Mouse (Mus musculus): ENCODE results near the gene Mast4.

The Mast4 gene

DNA sequence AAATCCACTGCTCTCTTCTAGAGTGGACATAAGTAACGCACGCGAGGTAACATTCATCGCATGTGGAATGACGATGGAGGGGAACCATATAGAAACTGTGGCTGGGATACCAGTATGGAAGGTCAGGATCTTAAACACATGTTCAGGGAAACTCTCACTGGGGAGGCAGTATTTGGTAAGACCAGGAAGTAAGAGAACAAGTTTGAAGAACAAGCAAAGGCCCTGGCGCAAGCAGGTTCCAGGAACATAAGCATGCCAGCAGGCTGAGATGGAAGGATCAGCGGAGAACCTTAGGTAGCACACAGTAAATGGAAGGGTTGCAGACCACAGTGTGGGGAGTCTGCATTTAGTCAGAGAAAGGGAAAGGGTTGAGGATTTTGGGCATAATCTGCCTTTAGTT is 473.6 kb downstream of the Mast4 start:
- no peak for DNase-seq (ENCODE audit: low spot score)

DNA sequence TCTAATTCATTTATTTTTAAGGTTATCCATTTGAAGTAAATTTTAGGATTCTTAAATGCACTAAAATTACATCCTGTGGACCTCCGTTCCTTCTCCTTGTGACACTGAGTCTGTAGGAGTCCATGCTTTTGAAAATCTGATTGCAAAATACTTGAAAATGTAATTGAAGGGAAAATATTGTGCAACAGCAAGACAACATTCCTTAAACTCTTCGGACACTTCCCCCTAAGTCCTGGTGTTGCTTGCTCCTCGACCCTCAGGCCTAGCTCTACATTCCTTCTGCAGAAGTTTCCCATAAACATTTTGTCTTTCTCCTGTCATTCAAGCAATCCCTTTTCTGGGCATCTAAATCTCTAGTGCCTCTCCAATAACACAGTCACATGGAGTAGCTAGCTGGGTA is 474.2 kb downstream of the Mast4 start:
- no peak for DNase-seq (ENCODE audit: low spot score)

DNA sequence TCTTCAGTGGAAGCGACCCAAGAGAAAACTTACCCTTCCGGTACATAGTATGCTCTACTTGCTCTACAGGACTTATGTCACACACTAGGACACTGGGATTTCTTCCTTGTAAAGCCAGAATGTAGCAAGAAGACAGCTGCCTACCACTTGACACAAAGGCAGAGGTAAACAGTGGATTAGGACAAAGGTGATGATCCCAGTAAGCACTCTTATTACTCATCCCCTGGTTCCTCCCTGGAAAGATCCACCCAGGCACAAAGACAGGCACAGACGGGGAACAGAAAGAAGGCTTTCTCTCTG is 476.8 kb downstream of the Mast4 start:
- DNase-seq (ENCODE audit: low spot score): no peak

DNA sequence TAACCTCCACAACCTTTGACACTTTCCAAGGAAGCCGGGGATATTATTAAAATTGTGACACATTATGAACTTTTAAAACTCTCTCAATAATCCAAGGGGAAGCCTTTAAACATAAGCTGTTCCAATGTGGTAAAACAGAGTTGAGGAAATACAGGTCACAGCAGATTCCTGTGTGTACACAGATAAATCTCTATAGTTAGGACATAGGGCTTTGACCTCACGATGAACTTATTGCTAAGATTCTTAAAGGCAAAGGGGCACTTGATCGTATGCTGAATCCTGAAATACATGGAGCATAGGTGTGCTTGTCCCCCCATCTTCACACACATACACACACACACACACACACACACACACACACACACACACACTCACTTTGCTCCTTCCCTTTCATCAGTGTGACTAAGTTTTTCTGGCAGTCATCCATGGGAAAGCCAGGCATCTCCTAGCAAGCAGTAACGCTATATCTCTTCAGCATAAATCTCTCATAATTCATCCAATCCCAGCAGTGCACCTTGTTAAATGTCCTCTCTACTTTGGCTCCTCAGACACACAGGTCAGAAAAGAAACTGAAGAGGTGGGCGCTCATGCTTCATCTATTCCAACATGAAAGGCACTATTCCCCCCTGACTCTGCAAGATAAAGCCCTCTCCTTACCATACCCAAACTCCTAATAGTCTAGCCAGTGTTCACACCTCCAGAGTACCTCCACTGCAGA is 477.3 kb downstream of the Mast4 start:
- no peak for DNase-seq (ENCODE audit: low spot score)

DNA sequence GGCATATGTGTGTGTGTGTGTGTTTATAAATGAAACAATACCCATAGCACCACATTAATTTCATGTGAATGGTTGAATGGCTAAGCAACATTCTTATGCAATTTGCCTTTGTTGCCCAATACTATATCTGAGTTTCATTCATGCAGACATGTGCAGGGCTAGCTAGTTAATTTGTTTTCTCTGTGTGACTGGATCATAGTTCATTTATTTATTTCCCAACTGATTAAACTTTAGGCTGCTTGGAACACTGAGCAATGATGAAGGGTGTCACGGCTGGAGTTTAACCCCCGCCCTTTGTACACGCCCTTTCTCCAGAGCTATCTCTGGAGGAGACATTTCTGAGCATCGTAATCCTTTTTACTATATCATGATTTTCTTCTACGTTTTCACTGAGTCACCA is 481.4 kb downstream of the Mast4 start:
- DNase-seq (ENCODE audit: low spot score): no peak

DNA sequence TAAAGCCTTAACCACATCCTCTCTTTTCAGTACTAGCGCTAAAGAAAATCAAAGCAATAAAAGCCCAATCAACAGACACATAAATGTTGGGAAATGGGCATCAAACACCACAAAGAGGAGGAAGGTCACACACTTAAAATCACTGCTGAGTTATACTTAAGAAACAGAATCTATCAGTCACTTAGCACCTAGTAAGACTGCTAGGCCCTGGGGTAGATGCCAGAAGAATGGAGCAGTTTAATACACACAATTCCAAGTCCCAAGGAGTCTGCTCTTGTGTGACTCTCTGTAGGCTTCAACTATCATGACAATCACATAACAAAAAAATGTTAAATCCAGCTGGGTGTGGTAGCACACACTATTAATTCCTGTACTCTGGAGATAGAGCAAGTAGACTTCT is 483.0 kb downstream of the Mast4 start:
- DNase-seq (ENCODE audit: low spot score): no peak

DNA sequence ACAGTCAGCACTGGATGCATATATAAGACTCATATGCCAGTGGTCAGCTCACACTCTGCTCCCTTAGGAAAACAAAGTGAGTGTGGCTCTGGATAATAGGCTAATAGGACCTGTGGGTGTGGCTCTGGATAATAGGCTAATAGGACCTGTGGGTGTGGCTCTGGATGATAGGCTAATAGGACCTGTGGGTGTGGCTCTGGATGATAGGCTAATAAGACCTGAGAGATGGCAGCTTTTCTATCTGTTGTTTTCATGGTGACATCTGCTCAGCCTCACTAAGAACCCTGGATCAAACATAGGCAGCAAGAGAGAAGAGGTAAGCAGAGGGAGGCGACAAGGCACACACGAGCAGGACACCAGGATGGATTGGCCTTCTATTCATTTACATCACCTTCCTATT is 483.7 kb downstream of the Mast4 start:
- DNase-seq (ENCODE audit: low spot score): no peak

DNA sequence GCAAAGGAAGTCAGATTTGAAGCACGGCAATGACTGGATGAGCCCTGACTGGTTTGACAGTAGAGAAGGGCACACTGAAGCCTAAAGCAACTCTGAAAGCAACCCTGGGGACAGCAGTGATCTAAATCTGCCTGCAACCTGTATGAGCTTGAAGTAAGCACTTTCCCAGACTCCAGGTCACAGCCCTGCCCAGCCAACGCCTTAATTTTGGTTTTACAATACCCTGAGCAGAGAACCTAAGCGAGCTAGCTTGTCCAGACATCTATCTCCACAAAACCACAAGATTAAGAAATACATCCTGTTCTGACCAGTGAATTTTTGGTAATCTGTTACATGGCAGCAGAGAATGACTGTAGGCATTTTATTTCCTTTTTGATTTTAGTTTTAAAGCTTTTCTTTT is 485.2 kb downstream of the Mast4 start:
- no peak for DNase-seq (ENCODE audit: low spot score)

DNA sequence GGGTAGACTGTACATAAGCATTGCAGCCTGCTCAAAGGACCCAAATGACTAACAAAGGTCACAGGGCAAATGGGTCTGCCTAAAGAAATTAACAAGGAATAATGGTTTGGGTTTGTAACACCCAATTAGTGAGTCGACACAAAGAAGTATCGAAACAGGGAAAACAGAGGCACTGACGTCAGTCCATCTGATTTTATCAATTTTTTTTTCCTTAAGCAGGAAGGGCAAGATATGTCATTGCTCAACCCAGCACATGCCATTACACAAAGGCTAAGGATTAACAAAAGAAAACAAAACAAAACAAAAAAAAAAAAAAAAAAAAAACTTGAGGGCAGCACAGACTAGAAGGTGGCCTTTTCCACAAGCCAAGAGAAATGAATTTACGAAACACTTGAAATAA is 487.8 kb downstream of the Mast4 start:
- no peak for DNase-seq (ENCODE audit: low spot score)

DNA sequence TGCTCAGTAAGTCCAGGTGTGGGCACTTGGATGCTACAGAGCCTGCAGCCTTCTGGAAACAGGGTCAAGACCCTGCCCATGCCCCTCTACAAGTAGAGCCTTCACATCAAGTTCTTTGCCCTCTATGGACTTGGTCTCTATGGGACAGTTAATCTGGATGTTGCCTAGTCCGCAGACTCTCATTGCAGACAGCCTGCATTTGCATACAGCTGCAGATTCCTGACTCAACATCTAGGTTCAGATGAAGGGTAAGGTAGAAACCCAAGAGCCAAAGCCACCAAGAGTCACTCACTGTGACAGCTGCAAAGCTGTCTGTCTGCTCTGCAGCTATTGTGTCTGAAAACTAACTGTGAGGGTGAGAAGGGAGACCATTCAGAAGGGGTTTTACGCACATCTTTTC is 491.6 kb downstream of the Mast4 start:
- no peak for DNase-seq (ENCODE audit: low spot score)

DNA sequence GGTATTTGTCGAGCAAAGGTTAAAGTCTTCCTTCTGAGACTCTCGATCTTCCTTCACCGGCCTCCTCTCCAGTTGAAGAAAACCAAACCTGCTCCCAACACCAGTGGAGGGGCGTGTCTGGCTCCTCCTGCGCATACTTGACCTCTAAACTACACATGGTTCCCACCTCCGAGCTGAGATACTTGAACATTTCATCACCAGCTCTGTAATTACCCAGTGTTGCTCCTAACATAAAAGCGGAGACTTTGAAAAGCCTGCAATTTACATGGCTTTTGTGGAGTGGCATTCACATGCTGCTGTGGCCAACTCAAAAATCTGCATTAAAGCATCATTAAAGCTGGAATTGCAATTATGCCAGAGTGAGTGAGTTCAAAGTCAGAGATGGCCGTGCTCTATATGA is 492.1 kb downstream of the Mast4 start:
- no peak for DNase-seq (ENCODE audit: low spot score)

DNA sequence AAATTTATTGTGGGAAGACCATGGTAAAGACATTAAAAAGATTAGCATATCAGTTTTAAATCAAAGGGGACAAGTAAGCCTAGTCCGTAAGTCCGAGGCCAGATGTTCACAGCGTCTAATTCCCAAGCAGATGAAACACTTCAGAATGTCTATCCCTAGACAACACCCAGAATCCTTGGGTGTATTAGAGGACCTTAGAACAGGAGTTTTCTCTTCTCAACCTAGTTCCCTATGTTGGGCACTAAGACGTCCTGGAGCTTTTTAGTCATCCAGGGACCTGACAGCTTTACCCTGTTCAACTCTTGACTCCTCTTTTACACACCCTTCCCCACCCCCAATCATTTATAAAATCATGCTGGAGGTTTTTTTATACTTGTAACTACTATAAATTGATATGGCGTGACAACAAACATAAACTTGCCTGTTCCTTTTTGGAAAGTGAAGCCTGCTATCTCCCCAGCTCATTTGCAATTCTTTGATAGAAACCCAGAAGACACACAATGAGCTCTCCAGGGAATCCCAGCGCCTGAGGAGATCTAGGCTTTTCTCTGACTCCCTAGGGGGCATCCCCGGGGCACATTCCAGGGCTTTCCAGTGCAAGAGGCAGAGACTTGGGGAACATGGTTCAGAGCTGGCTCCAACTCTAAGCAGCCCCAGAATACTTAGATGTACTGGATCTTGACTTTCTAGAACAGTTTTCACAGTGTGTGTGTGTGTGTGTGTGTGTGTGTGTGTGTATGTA is 494.4 kb downstream of the Mast4 start:
- DNase-seq (ENCODE audit: low spot score): no peak

DNA sequence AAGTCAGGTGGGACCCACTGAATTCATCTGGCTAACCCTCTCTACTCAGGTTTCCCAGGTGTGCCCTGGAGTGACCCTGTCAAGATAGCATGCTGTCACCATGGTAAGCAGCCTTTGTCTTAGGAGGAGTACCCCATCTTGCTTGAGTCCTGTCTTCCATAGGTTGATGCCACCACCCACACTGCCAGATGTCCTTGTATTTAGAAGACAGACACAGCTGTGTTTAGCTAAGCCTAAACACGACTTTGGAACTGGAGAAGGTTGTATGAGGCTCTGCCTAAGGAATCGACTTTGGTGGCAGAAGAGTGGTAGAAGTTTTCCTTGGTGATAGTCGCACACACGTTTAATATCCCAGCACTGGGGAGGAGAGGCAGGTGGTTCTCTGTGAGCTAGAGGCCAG is 496.9 kb downstream of the Mast4 start:
- no peak for DNase-seq (ENCODE audit: low spot score)

DNA sequence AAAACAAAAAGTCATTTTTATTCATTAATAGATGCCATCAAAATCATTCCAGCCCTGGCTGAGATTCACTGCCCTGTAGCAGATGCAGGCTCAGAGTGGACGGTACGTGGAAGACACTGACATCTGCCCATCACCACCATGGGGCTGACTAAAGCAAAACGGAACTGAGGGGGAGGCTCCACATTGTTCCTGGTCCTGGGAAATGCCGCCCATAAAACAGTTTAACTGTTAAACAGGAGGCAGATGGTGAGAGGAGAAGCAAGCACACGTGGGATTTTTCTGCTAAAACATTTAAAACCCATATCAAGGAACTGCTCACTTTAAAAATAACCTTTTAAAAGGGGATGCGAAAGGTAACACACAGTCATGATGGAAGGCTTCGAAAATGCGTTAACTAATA is 499.0 kb downstream of the Mast4 start:
- no peak for DNase-seq (ENCODE audit: low spot score)

DNA sequence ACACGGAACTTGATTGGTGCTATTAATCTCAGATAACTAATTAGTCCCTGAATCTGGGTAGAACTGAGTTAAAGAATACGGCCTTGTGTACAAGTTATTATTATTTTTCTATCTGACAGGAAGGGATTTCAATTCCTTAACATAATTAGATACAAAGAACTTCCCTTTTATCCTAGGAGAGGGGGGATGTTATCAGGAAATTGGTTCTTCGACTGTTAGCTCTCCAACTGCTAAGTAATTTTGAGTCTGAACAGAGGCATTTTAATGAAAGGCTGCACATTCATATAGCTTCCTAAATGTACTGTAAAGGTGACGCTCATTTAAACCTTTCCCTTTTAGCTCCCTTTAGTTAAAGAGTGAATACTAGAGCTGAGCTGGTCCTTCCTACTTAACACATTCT is 516.0 kb downstream of the Mast4 start:
- DNase-seq (ENCODE audit: low spot score): no peak

DNA sequence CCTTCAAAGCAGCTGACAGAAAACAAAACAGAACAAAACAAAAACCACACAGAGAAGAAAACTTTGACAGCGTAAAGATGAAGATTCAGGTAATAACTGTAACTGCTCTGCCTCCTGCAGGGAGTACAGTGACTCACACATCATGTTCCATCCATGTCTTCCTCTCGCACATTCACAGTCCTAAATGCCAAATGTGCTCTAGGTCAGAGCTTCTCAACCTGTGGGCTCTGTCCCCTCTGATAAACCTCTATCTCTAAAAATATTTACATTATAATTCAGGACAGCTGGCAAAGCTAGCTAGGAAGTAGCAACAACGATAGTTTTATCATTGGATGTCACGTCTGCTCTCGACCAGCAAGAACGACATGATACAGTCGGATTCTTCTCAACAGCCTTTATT is 517.6 kb downstream of the Mast4 start:
- no peak for DNase-seq (ENCODE audit: low spot score)

DNA sequence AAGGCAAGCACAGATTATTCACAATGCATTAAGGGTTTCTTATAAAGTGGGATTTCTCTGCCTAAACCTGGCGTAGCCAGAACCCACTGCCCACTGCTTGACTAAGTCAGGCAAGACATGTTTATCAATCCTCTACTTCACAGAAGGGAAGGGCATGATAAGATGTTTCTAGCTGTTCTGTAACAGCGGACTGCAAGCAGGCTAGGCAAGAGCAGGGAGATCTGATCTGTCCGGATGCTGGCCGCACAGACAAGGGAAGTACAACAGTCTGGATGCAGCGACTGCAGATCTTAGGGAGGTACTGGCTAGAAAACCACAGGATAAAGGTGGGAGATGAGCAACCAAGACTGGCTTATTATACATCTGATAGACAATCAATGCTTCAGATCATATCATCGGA is 519.1 kb downstream of the Mast4 start:
- no peak for DNase-seq (ENCODE audit: low spot score)

DNA sequence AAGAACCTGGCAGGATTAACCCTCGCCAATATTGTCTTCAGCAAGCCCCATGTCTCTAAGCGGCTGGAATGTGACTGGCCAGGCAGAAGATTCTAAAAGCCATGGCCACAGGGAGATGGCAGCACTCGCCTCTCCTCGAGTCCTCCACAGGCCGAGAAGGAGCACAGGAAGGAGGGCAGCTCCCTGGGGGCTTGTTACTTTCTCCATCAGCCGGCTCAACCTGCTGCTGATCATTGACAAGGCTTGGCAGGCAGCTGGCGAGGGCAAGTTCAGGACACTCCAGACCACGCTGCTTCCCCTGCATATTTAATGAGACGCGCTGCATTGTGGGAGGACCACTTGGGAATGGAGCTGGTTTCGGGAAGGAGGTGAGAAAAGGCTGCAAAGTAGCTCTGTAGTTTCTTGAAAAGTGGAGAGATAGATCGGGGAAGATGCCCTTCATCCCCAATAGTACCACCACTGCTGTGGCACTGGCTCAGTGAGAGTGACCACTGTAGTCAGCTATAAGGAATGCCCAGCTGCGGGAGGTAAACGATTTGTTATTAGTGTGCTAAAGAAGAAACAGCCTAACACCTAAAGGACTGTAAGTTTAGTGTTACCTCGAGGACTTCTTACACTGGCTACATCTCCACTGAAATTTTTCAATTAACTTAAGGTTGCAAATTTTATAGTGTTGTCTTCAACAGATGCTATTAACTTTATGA is 523.0 kb downstream of the Mast4 start:
- DNase-seq (ENCODE audit: low spot score): peak; percentile 24

DNA sequence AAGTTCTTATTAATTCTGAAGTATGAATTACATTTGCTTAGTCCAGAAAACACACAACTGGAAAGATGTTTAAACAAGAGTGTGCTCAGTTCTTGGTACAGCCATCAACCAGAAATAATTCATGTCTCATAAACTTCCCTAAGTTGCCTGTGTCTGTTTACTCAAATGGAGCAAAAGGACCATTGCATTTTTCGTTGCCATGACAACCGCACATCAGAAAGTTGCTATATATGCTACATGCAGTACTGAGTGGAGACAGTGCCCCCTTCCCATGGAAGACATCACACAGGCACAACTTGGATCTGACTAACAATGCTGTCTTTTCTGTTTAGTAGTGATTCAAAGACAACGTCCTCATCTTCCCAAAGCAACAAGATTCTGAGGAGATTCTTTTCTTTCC is 527.6 kb downstream of the Mast4 start:
- no peak for DNase-seq (ENCODE audit: low spot score)

DNA sequence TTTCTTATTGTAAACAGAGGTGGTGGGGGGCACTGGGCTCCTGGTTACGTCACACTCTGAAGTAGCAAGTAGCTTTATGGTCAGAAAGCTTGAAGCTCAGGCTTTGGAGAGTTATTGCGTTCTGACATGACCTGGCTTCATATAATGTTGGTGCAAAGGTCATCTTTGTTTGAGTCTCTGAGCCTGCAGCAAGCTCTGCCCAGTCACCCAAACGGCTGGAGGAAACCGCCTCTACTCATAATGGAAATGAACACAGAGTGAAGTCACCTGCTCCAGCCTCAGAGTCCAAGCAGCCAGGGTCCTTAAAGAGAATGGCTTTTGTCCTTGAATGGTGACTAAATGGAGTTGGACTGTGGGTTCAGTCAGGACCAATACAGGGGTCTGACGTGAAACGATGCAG is 529.1 kb downstream of the Mast4 start:
- no peak for DNase-seq (ENCODE audit: low spot score)

DNA sequence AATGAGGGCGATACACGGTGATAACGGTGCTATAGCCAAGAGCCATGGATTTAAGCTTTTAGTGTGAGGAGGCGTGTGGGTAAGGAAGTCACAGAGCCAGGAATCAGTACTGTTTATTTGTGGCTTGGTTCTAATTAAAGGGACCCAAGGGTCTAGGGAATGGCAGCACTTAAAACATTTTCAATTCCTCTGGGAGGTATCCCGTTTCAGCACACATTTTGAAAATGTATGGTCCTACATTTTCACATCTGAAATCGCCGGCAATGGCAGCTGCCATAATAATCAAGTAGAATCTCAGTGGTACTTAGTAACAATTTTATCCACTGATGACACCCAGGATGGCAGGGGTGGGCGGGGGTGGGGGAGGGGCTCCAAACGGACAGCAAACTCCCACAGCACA is 531.1 kb downstream of the Mast4 start:
- no peak for DNase-seq (ENCODE audit: low spot score)

DNA sequence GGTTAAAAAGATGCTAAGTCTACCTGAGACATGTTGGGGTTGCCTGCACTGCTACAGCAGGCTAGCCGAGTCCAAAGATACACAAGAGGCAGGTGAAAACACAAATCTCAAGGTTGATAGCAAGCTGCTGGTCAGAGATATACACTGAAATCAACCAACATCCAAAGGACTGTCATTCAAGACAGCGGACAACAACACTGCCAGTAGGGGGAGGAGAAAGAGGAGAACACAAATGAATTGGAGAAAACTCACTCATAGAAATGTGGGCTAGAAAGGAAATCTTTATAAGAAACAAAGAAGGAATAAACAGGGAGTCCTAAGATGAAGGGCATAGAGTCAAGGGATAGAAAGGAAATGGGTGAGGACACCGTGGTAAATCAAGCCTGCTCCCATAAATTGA is 542.1 kb downstream of the Mast4 start:
- DNase-seq (ENCODE audit: low spot score): no peak

DNA sequence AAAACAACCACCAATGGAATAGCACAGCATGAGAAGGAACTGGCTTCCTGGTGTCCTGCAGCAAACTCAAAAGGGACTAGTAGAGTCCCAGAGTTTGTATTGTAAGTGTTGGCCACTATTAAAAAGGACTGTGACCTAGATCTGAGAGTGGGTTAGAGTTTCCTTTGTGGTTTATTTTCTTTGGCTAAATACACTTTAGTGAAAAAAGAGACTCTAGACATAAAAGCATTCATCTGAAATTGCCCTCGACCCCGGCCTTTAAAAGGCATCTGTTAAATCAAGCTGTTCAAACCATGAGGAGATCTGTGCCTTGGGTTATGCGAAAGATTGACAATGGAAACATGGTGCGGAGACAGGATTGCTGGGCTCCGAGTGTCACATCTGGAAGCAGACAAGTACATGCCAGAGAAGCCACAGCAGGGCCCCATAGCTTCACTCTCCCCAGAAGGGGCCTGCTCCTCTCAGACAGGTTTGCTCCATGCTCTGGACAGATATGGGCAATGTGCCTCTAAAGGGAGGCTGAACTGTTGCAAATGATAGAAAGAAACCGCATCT is 543.6 kb downstream of the Mast4 start:
- DNase-seq (ENCODE audit: low spot score): no peak
